Mouse (Mus musculus) neural tube, embryonic 11.5 days (tissue): ENCODE measurements around the gene Arhgap5. TPM values are rescaled to one million over a fixed set of nuclear protein-coding genes. Genes with fewer than 3 reads are reported as not detected.

Experiments
- ATAC-seq: fragments of 200-750 bp; cut with Nextera tagmentation; 2 replicates; pipeline ENCODE4 v1.8.0; 2017; ENCODE audit warnings: moderate number of reproducible peaks, mild to moderate bottlenecking, moderate TSS enrichment, moderate library complexity; ENCODE audit not compliant: insufficient read depth, low FRiP score, low TSS enrichment
- DNase-seq: peaks from one replicate; pipeline ENCODE4 v3.0.0-alpha.2; 2015; ENCODE audit warnings: low spot score
- H3K27ac ChIP-seq: fragments of 300-500 bp; sonication (generic); 2 replicates; pipeline ENCODE4 v1.5.1; 2014; ENCODE audit warnings: low read depth, mild to moderate bottlenecking, low read length
- H3K27me3 ChIP-seq: fragments of 300-500 bp; sonication (generic); 2 replicates; pipeline ENCODE4 v1.6.1; 2014; ENCODE audit warnings: mild to moderate bottlenecking, low read length, mixed read lengths; ENCODE audit not compliant: control insufficient read depth, insufficient read depth
- H3K36me3 ChIP-seq: fragments of 300-500 bp; sonication (generic); 2 replicates; pipeline ENCODE4 v1.6.1; 2014; ENCODE audit warnings: mild to moderate bottlenecking, low read length, moderate library complexity, mixed read lengths; ENCODE audit not compliant: control insufficient read depth, insufficient read depth
- H3K4me1 ChIP-seq: fragments of 300-500 bp; sonication (generic); 2 replicates; pipeline ENCODE4 v1.6.1; 2014; ENCODE audit warnings: low read length, mixed read lengths; ENCODE audit not compliant: control insufficient read depth, insufficient read depth
- H3K4me2 ChIP-seq: fragments of 300-500 bp; sonication (generic); 2 replicates; pipeline ENCODE4 v1.6.1; 2014; ENCODE audit warnings: low read depth, mild to moderate bottlenecking, moderate library complexity
- H3K4me3 ChIP-seq: fragments of 300-500 bp; sonication (generic); 2 replicates; pipeline ENCODE4 v1.5.1; 2014; ENCODE audit warnings: low read depth, low read length
- H3K9ac ChIP-seq: fragments of 300-500 bp; sonication (generic); 2 replicates; pipeline ENCODE4 v1.6.1; 2014; ENCODE audit warnings: mild to moderate bottlenecking, low read length
- H3K9me3 ChIP-seq: fragments of 300-500 bp; sonication (generic); 2 replicates; pipeline ENCODE4 v1.6.1; 2016; ENCODE audit warnings: low read length; ENCODE audit not compliant: control insufficient read depth
- WGBS: fragments of 180-500 bp; shearing (Covaris S2); extraction: QIAGEN DNeasy Blood & Tissue Kit; methylation state at CpG from one replicate; pipeline ENCODE4 v1.1.7; 2014; 5-methylcytosine and 5-hydroxymethylcytosine counted together
- polyA plus RNA-seq: library from polyadenylated mRNA; unstranded; fragments of >200 nt; fragmentation: Nextera tagmentation; extraction: Ambion mirVana; gene quantifications from 2 replicates; pipeline ENCODE4 v1.2.1, GENCODE M21; 2014

The Arhgap5 gene
- polyA plus RNA-seq: 48.3 and 50.7 TPM in 2 replicates

DNA sequence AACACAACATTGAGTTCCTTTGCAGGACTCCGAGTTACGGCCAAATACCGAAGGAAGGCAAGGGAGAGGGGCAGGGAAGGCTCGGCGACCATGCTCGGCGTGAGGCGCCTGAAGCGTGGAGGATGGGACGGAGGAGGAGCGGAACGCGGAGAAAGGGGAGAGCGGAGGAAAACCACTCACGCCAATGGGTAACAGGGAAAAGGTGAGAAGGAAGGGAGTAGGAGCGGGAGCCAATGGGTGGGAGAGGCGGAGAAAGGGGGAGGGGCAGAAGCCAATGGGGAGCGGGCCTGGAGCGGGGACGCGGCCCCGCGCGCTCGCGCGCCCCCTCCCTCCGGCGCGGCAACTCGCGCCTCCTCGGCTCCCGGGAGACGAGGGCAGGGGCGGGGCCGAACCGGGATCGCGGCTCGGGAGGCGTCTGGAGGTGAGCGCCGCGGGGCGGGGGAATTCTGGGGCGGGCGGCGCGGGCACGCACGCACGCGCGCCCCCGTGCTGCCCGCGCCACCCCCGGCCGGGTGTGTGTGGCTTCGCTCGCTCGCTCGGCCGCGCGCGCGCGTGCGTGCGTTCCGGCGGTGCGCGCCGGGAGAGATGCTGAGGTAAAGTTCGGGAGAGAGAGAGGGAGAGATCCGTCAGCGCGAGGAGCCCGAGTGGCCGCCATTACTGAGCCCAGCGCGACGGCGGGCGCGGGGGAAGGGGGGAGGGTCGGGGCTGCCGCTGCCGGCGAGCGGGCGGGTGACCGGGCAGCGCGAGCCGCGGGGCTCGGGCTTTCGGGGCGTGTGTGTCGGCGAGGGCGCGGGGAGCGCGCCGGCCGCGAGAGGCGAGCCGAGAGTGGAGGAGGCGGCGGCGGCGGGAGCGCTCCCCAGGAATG lies at the start of gene Arhgap5:
Gene Arhgap5, plus strand, starts transcription at position 517 of the 865 bp plus-strand sequence.
- Histone ChIP-seq H3K36me3 (no peaks in the 10 kb centered on the region), H3K9ac (peak within 1 kb of the TSS; percentile 95), H3K4me2 (peak within 1 kb of the TSS; percentile 48), H3K4me3 (peak within 1 kb of the TSS; percentile 62), H3K27me3 (no peaks in the 10 kb centered on the region), H3K9me3 (no peaks in the 10 kb centered on the region), H3K27ac (peak within 1 kb of the TSS; percentile 99), H3K4me1 (peaks cover 5% of the 10 kb centered on the region)
- DNase-seq (peak; percentile 100), ATAC-seq (peak; percentile 95)
- WGBS: under 1% methylated on average over 67 of the region's 119 CpGs

- Histone ChIP-seq H3K27me3 (no peaks in the 10 kb centered on the region), H3K4me1 (no peaks in the 10 kb centered on the region), H3K9ac (no peak overlapping the region), H3K36me3 (no peaks in the 10 kb centered on the region), H3K4me2 (no peak overlapping the region), H3K4me3 (no peak overlapping the region), H3K27ac (no peak overlapping the region), H3K9me3 (no peaks in the 10 kb centered on the region)
- DNase-seq: no peak
- no peak for ATAC-seq
Observed at GRCm38 (mm10) chr12:52464593-52464992, 39.2 kb upstream of the Arhgap5 start.

DNA sequence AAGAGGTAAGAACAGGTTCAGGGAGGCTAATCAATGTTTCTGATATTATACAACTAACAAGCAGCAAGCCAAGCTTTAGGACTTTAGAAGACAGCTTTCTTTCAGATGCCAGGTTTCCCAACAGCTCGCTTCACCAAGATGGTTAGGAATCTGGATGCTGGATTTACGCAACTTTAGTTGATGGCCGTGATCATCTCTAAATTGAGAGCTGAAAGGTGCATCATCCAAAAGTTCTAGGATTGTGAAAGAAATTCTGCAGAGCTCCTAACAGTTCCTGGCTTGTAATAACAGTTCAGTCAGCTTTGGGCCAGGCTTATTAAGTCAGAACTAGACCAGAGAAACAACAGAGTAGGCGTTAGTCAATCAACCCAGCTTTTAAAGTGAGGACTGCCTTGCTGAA lies 32.2 kb upstream of the Arhgap5 start:
- 87% methylated on average over 4 of the region's 4 CpGs for WGBS

GRCm38 (mm10) chr12:52473988-52474968 lies 29.5 kb upstream of the Arhgap5 start:
- DNase-seq (no peak), ATAC-seq (no peak)
- no peak overlapping the region for H3K4me2 ChIP-seq
- H3K4me1 ChIP-seq: no peaks in the 10 kb centered on the region
- no peak overlapping the region for H3K9ac ChIP-seq
- no peaks in the 10 kb centered on the region for H3K27me3 ChIP-seq
- H3K4me3 ChIP-seq: no peak overlapping the region
- no peaks in the 10 kb centered on the region for H3K36me3 ChIP-seq
- H3K27ac ChIP-seq: no peak overlapping the region
- WGBS: 65% methylated on average over 18 of the region's 18 CpGs
- H3K9me3 ChIP-seq: no peaks in the 10 kb centered on the region

More for the DNA sequence above, 32.2 kb upstream of the Arhgap5 start:
- ATAC-seq: no peak
- Histone ChIP-seq H3K4me2 (no peak overlapping the region), H3K9me3 (no peaks in the 10 kb centered on the region), H3K27ac (no peak overlapping the region), H3K4me1 (no peaks in the 10 kb centered on the region), H3K4me3 (no peak overlapping the region), H3K36me3 (no peaks in the 10 kb centered on the region), H3K9ac (no peak overlapping the region), H3K27me3 (no peaks in the 10 kb centered on the region)
- DNase-seq: no peak

- H3K27me3 ChIP-seq: no peaks in the 10 kb centered on the region
- no peak for DNase-seq
- H3K9ac ChIP-seq: no peak overlapping the region
- no peaks in the 10 kb centered on the region for H3K4me1 ChIP-seq
- H3K9me3 ChIP-seq: no peaks in the 10 kb centered on the region
- H3K36me3 ChIP-seq: no peaks in the 10 kb centered on the region
- no peak overlapping the region for H3K4me2 ChIP-seq
- ATAC-seq: no peak
- 49% methylated on average over 6 of the region's 6 CpGs for WGBS
- H3K4me3 ChIP-seq: no peak overlapping the region
- H3K27ac ChIP-seq: no peak overlapping the region
Observed at GRCm38 (mm10) chr12:52476036-52476435, 27.7 kb upstream of the Arhgap5 start.

- Histone ChIP-seq H3K4me1 (no peaks in the 10 kb centered on the region), H3K4me3 (no peak overlapping the region), H3K9ac (no peak overlapping the region), H3K36me3 (no peaks in the 10 kb centered on the region), H3K27me3 (no peaks in the 10 kb centered on the region), H3K27ac (no peak overlapping the region), H3K4me2 (no peak overlapping the region), H3K9me3 (no peaks in the 10 kb centered on the region)
- no peak for DNase-seq
- 87% methylated on average over 8 of the region's 8 CpGs for WGBS
- ATAC-seq: no peak
Observed at GRCm38 (mm10) chr12:52478611-52479010, 25.2 kb upstream of the Arhgap5 start.

- Histone ChIP-seq H3K36me3 (no peaks in the 10 kb centered on the region), H3K9me3 (no peaks in the 10 kb centered on the region), H3K9ac (no peak overlapping the region), H3K4me3 (no peak overlapping the region), H3K27me3 (no peaks in the 10 kb centered on the region), H3K27ac (no peak overlapping the region), H3K4me2 (no peak overlapping the region), H3K4me1 (no peaks in the 10 kb centered on the region)
- DNase-seq (no peak), ATAC-seq (no peak)
- WGBS: 83% methylated on average over 6 of the region's 6 CpGs
Observed at GRCm38 (mm10) chr12:52479323-52479722, 24.4 kb upstream of the Arhgap5 start.

- H3K27ac ChIP-seq: no peak overlapping the region
- no peaks in the 10 kb centered on the region for H3K4me1 ChIP-seq
- no peak overlapping the region for H3K4me3 ChIP-seq
- no peak overlapping the region for H3K9ac ChIP-seq
- no peaks in the 10 kb centered on the region for H3K36me3 ChIP-seq
- DNase-seq (no peak), ATAC-seq (no peak)
- H3K27me3 ChIP-seq: no peaks in the 10 kb centered on the region
- H3K9me3 ChIP-seq: no peaks in the 10 kb centered on the region
- 84% methylated on average over 9 of the region's 9 CpGs for WGBS
- H3K4me2 ChIP-seq: no peak overlapping the region
Observed at GRCm38 (mm10) chr12:52480851-52481250, 22.9 kb upstream of the Arhgap5 start.
